Mouse (Mus musculus) liver, embryonic 14.5 days (tissue): ENCODE measurements at regions not wholly inside any gene's neighbourhood (a gene's known extent, or its start where the extent isn't known, plus 50 kb on each side); places are given as distances from the start of the nearest gene placed in this dataset.

ENCODE experiments used
- CTCF ChIP-seq: IDR thresholded peaks from 2 replicates; pipeline ENCODE4 v1.5.1; 2016; ENCODE audit warnings: antibody characterized with exemption, low read depth, control low read depth
- EP300 ChIP-seq: IDR thresholded peaks from 2 replicates; pipeline ENCODE4 v1.6.1; 2016; ENCODE audit warnings: antibody characterized with exemption, low read depth

DNA sequence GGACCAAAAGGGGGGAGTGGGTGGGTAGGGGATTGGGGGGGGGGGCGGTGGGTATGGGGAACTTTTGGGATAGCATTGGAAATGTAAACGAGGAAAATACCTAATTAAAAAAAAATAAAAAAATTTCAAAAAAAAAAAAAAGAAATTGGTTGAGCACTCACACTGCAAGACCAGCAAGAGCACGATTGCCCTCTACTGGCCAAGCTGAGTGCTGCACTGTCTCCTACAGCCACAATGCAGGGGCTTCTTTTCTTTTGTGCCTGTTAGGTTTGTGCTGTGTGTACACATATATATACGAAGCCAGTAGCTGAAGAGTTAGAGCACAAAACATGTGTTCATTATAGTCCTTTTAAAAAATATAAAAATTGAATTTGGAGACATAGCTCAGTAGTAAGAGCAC is 55.6 kb downstream of the Mup20 start:
- TF ChIP-seq CTCF (peak; percentile 67), EP300 (no peak)
